Mouse (Mus musculus) c-Kit-positive CD71-positive TER-119-negative erythroid progenitor cells, embryonic 14.5 days (primary cell): ENCODE measurements around the gene Rac1.

Experiments used
- DNase-seq: peaks from one replicate; pipeline ENCODE4 v3.0.0-alpha.2; 2013; ENCODE audit warnings: low read depth

The Rac1 gene

GRCm38 (mm10) chr5:143491736-143492135 is 36.1 kb downstream of the Rac1 start:
- DNase-seq, result no peak

- no peak for DNase-seq
Observed at GRCm38 (mm10) chr5:143489749-143490342, 38.0 kb downstream of the Rac1 start.

GRCm38 (mm10) chr5:143487998-143488397 is 39.8 kb downstream of the Rac1 start:
- DNase-seq, result no peak

DNA sequence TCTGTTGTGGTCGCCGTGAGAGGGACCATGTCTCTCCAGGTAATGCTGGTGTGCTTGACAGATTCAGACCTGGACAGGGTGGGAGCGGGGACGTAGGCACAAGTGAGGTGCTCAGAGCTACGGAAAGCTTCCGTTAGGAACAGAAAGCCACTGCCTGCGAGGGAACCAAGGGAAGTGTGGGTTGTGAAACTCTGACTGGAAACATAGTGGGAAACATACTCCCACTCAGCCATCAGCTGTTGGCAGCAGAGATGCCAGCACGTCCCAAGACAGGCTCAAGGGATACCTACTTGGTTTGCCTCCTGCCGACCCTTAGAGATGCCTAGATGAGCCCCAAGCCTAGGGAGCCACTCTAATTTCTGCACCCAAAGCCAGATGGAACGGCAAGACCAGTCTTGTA is 40.6 kb downstream of the Rac1 start:
- no peak for DNase-seq

DNA sequence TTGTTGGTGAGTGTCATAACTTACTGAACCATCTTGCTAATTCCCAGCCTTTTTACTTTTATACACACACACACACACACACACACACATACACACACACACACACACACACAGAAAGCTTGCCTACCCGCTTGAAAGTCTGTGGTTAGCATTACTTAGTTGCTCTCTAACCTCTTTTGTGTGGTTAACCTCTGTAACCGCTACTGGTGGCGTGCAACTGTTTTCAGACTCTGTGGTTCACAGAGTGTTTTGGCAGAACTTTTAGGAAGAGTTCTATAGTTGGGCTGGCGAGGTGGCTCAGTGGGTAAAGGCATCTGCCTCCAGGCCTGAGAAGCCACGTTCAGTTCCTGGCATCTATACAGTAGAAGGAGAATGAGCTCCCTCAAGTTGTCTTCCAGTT is 42.9 kb downstream of the Rac1 start:
- DNase-seq, result no peak

DNA sequence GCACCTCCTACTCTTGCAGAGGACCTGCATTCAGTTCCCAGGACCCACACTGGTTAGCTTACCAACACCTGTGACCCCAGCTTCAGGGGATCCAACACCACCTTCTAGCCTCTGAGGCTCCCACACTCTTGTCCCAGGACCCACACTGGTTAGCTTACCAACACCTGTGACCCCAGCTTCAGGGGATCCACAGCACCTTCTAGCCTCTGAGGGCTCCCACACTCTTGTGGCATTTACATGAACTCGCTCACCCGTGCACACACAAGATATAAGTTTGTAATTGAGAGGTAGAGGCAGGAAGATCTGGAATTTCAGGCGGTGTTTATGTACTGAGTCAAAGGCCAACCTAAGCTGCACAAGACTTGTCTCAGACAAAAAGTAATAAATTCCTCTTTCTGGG is 49.9 kb downstream of the Rac1 start:
- no peak for DNase-seq

- no peak for DNase-seq
Observed at GRCm38 (mm10) chr5:143476013-143476412, 51.8 kb downstream of the Rac1 start.

GRCm38 (mm10) chr5:143475153-143475844 is 52.5 kb downstream of the Rac1 start:
- DNase-seq, result no peak

- no peak for DNase-seq
Observed at GRCm38 (mm10) chr5:143471953-143472618, 55.8 kb downstream of the Rac1 start.

DNA sequence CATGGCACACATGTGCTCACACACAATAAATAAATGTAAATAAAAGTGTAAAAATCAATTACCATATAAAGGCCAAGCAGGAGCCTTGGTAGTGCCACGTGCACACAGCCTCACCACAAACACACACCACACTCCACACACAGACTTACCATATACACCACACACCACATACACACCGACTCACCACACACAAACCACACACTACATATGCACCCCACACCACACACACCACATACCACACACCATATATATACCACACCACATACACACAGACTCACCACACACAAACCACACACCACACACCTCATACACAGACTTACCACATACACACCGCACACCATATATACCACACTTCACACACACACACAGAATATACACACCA is 56.7 kb downstream of the Rac1 start:
- no peak for DNase-seq

- DNase-seq, result no peak
Observed at GRCm38 (mm10) chr5:143470421-143471164, 57.2 kb downstream of the Rac1 start.

DNA sequence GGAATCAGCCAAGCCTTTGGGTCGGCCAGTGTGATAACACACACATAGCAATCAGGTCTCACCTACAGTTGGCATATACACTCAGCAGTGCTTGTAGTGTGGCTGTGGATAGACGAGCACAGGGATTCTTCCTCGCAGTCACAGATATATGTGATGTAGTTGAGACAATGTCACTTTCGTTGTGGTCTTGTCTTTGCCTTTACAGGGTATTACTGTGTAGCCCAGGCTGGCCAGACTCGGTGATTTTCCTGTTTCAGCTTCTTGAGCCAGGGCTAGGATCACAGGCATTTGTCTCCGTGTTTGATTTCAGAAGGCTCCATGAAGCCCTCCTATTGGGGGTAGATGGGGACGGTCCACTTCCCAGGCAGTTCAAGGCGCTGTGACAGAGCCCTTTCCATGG is 58.2 kb downstream of the Rac1 start:
- no peak for DNase-seq

- DNase-seq, result no peak
Observed at GRCm38 (mm10) chr5:143467931-143468330, 59.9 kb downstream of the Rac1 start.

DNA sequence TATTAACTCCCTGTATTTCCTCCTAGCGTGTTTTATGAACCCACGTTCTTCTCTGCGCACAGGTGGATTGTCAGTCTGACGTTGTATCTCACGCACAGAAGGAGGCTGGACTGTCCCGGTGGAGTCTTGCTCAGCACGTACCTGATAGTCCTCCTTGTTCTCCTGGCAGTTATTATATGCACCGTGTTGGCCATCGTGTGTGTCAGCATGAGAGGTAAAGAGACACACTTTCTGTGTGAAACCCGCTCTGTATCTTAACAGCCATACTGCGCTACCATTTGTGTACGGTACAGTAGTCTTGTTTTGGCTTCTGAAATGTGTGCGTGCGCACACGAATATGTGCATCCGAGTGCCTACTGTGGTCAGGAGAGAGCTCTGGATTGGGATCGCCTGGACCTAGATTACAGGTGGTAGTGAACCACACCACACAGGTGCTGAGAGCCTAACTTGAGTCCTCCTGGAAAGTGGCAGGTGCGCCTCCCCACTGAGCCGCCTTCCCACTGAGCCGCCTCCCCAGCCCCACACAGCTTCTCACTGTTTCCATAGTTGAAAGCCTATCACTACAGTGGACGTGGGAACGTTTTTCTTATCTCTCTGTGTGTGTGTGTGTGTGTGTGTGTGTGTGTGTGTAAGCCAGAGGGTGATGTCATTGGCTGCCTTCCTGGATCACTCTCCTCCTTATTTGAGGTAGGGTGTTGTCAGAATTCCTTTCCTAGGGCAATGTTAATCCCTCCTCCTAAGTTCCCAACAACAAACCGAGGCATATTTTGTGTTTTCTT is 60.8 kb downstream of the Rac1 start:
- DNase-seq, result no peak

DNA sequence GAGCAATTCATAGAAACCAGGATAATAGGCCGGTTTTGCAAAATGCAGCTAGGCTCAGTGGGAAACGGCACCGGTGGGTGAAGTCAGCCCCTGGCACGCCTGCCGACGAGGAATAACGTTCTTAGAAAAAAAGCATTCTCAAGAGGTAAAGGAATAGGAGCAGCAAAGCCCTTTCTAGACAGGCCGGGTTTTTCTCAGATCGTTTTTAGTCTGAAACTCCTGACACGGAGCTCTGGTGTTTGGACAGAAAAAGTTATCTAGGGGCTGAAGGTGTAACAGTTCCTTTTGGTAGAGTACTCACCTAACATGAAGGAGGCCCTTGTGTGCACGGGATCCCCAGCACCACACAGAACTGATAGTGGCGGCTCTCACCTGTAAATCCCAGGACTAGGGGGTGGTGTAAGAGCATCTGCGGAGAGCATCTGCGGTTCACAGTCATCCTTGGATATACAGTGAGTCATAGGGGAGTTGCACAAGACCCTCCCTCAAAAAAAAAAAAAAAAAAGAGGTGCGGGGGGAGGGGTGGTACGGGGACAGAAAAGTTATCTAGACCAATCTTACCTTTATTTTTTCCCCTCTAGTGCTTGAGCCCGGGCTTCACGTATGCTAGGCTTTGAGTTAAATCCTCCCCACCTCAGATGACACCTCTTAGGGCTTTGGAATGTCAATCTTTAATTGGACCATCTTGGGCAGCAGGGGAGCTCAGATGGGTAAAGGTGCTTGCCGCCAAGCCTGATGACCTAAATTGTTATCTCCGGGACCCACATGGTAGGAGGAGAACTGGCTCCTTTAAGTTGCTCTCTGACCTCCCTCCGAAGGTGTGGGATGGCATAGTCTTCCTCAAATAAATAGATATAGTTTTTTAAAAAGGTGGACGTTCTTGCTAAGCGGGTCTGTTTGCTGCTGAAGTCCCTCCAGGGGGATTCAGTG is 62.4 kb downstream of the Rac1 start:
- peak; percentile 54 for DNase-seq

DNA sequence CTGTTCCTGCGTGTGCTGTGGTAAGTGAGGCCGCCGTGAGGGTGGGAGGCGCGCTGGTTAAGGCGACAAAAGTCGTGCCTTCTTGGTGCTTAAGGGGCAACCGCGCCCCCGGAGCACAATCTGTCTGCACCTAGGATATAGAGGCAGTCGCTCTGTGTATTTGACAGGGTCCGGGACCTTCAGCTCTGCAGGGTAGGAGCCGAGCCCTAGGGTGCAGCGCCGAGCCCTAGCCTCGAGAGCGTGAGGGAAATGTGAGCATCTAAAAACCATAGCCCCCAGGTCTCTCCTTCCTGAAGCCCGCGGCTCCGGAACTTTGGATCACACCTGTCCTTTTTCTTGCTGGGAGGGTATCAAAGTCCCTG is 63.1 kb downstream of the Rac1 start:
- no peak for DNase-seq

DNA sequence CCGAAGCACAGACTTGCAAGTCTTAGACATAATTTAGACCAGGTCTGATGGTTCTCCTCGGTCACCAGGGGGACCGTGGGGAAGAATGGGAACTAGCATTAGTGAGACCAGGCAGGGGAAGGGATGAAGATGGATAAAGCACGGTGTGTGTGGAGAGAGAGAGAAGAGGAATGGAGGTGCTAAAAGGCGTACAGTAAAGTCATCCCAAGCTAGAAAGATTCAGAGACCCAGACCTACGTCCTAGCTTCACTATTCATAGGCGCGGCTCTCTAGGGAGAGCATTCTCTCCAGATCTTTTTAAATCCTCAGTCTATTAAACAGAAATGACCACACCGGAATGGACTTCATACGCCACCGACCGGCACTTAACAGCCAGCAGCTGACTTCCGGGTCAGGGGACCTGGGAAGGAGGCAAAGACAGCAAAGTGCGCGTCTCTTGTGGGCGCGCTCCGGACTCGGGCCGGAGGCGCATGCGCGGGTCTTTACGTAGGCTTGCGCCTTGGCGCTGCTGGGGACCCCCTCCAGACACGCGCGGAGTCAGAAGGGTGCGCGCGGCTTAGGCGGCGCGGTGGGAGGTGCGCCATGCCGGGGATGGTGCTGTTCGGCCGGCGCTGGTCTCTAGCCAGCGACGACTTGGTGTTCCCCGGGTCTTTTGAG is 63.6 kb downstream of the Rac1 start, which contains the start of gene Daglb:
Gene Daglb (plus strand): TSS at position 485 of the 657 bp plus-strand sequence.
- peak; percentile 82 for DNase-seq

DNA sequence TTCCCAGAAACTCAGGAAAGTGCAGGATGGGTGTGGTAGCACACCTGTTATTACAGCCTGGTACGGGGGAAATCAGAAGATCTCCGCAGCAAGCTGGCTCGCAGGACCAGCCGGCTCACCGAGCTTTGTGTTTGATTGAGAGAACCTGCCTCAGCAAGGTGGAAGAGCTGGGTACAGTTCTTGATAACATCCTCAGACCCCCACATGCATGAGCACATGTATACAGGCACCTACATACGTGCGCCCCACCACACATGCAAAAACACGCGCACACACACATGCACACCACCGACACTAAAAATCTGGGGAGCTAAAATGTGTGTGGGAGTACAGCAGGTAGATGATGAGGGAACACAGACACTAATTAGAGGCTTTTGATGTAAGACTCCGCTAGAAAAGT is 64.2 kb downstream of the Rac1 start:
- DNase-seq, result no peak
